Mouse (Mus musculus) hindbrain, embryonic 11.5 days (tissue): ENCODE results near the gene Schip1. TPM values are rescaled to one million over a fixed set of nuclear protein-coding genes. Genes with fewer than 3 reads are reported as not detected.

Experiments
- ATAC-seq: fragments of 200-750 bp; cut with Nextera tagmentation; 2 replicates; pipeline ENCODE4 v1.8.0; 2017; ENCODE audit warnings: mild to moderate bottlenecking, moderate TSS enrichment, moderate library complexity; ENCODE audit not compliant: low FRiP score
- DNase-seq: peaks from one replicate; pipeline ENCODE4 v3.0.0-alpha.2; 2015; ENCODE audit warnings: low spot score
- H3K27ac ChIP-seq: fragments of 300-500 bp; sonication (generic); 2 replicates; pipeline ENCODE4 v1.5.1; 2014; ENCODE audit warnings: mild to moderate bottlenecking, low read depth, low read length
- H3K27me3 ChIP-seq: fragments of 300-500 bp; sonication (generic); 2 replicates; pipeline ENCODE4 v1.6.1; 2014; ENCODE audit warnings: mild to moderate bottlenecking, low read length, moderate library complexity, mixed read lengths; ENCODE audit not compliant: control insufficient read depth, insufficient read depth
- H3K36me3 ChIP-seq: fragments of 300-500 bp; sonication (generic); 2 replicates; pipeline ENCODE4 v1.6.1; 2014; ENCODE audit warnings: mild to moderate bottlenecking, low read length, moderate library complexity, mixed read lengths; ENCODE audit not compliant: control insufficient read depth, insufficient read depth
- H3K4me1 ChIP-seq: fragments of 300-500 bp; sonication (generic); replicated peaks from 2 replicates; pipeline ENCODE4 v1.6.1; 2014; ENCODE audit warnings: low read length, mixed read lengths; ENCODE audit not compliant: control insufficient read depth, insufficient read depth
- H3K4me2 ChIP-seq: fragments of 300-500 bp; sonication (generic); replicated peaks from 2 replicates; pipeline ENCODE4 v1.6.1; 2014; ENCODE audit warnings: mild to moderate bottlenecking, low read depth, low read length
- H3K4me3 ChIP-seq: fragments of 300-500 bp; sonication (generic); 2 replicates; pipeline ENCODE4 v1.5.1; 2014; ENCODE audit warnings: low read depth, low read length
- H3K9ac ChIP-seq: fragments of 300-500 bp; sonication (generic); 2 replicates; pipeline ENCODE4 v1.6.1; 2014; ENCODE audit warnings: low read depth, low read length
- H3K9me3 ChIP-seq: fragments of 300-500 bp; sonication (generic); 2 replicates; pipeline ENCODE4 v1.6.1; 2016; ENCODE audit warnings: low read length; ENCODE audit not compliant: control insufficient read depth
- WGBS: fragments of 180-500 bp; shearing (Covaris S2); extraction: QIAGEN DNeasy Blood & Tissue Kit; methylation state at CpG from one replicate; pipeline ENCODE4 v1.1.7; 2014; 5-methylcytosine and 5-hydroxymethylcytosine counted together
- polyA plus RNA-seq: library from polyadenylated mRNA; unstranded; fragments of >200 nt; fragmentation: Nextera tagmentation; extraction: Ambion mirVana; gene quantifications from 2 replicates; pipeline ENCODE4 v1.2.1, GENCODE M21; 2014

The Schip1 gene
- polyA plus RNA-seq, 1 experiment from 2014 or later, result 115 TPM

- WGBS, result 64% methylated on average over 7 of the region's 7 CpGs
- no peaks in the 10 kb centered on the region for H3K36me3 ChIP-seq
These were observed 335.5 kb downstream of the Schip1 start for GRCm38 (mm10) chr3:68400121-68400520.

GRCm38 (mm10) chr3:68403343-68403742, 338.7 kb downstream of the Schip1 start:
- no peak for ATAC-seq

More at GRCm38 (mm10) chr3:68400121-68400520, 335.5 kb downstream of the Schip1 start:
- Histone ChIP-seq H3K9me3 (no peaks in the 10 kb centered on the region), H3K27me3 (no peaks in the 10 kb centered on the region), H3K9ac (no peak overlapping the region), H3K4me2 (no peak overlapping the region), H3K4me1 (no peaks in the 10 kb centered on the region), H3K27ac (no peak overlapping the region), H3K4me3 (no peak overlapping the region)
- ATAC-seq (no peak), DNase-seq (no peak)

GRCm38 (mm10) chr3:68403783-68404217, 339.2 kb downstream of the Schip1 start:
- H3K4me1 ChIP-seq, result no peaks in the 10 kb centered on the region
- no peak overlapping the region for H3K4me3 ChIP-seq
- no peaks in the 10 kb centered on the region for H3K27me3 ChIP-seq
- no peak overlapping the region for H3K4me2 ChIP-seq
- DNase-seq (no peak), ATAC-seq (no peak)
- no peak overlapping the region for H3K9ac ChIP-seq
- no peaks in the 10 kb centered on the region for H3K36me3 ChIP-seq
- H3K27ac ChIP-seq, result no peak overlapping the region
- WGBS, result 91% methylated on average over 2 of the region's 2 CpGs
- no peaks in the 10 kb centered on the region for H3K9me3 ChIP-seq

More at GRCm38 (mm10) chr3:68403343-68403742, 338.7 kb downstream of the Schip1 start:
- H3K4me2 ChIP-seq, result no peak overlapping the region
- H3K4me3 ChIP-seq, result no peak overlapping the region
- DNase-seq, result no peak
- H3K4me1 ChIP-seq, result no peaks in the 10 kb centered on the region
- H3K9me3 ChIP-seq, result no peaks in the 10 kb centered on the region
- no peaks in the 10 kb centered on the region for H3K36me3 ChIP-seq
- no peak overlapping the region for H3K9ac ChIP-seq
- no peaks in the 10 kb centered on the region for H3K27me3 ChIP-seq
- no peak overlapping the region for H3K27ac ChIP-seq
- WGBS, result 76% methylated on average over 4 of the region's 4 CpGs

- 69% methylated on average over 5 of the region's 5 CpGs for WGBS
- no peak overlapping the region for H3K9ac ChIP-seq
- H3K4me1 ChIP-seq, result no peaks in the 10 kb centered on the region
- no peaks in the 10 kb centered on the region for H3K9me3 ChIP-seq
- no peak overlapping the region for H3K27ac ChIP-seq
- no peaks in the 10 kb centered on the region for H3K27me3 ChIP-seq
- no peak overlapping the region for H3K4me3 ChIP-seq
- ATAC-seq, result no peak
- H3K36me3 ChIP-seq, result no peaks in the 10 kb centered on the region
- no peak for DNase-seq
- H3K4me2 ChIP-seq, result no peak overlapping the region
These were observed 341.1 kb downstream of the Schip1 start for GRCm38 (mm10) chr3:68405724-68406123.

- no peaks in the 10 kb centered on the region for H3K36me3 ChIP-seq
- H3K4me1 ChIP-seq, result no peaks in the 10 kb centered on the region
- H3K9me3 ChIP-seq, result no peaks in the 10 kb centered on the region
- no peak overlapping the region for H3K27ac ChIP-seq
- H3K27me3 ChIP-seq, result no peaks in the 10 kb centered on the region
- no peak for ATAC-seq
- H3K4me2 ChIP-seq, result no peak overlapping the region
- DNase-seq, result no peak
- no peak overlapping the region for H3K9ac ChIP-seq
- 81% methylated on average over 3 of the region's 3 CpGs for WGBS
- H3K4me3 ChIP-seq, result no peak overlapping the region
These were observed 347.7 kb downstream of the Schip1 start for GRCm38 (mm10) chr3:68412262-68412661.

- Histone ChIP-seq H3K36me3 (no peaks in the 10 kb centered on the region), H3K27me3 (no peaks in the 10 kb centered on the region), H3K4me3 (no peak overlapping the region), H3K9ac (no peak overlapping the region), H3K27ac (no peak overlapping the region), H3K9me3 (no peaks in the 10 kb centered on the region), H3K4me2 (no peak overlapping the region), H3K4me1 (no peaks in the 10 kb centered on the region)
- DNase-seq (no peak), ATAC-seq (no peak)
- 83% methylated on average over 4 of the region's 4 CpGs for WGBS
These were observed 355.2 kb downstream of the Schip1 start for GRCm38 (mm10) chr3:68419792-68420191.

DNA sequence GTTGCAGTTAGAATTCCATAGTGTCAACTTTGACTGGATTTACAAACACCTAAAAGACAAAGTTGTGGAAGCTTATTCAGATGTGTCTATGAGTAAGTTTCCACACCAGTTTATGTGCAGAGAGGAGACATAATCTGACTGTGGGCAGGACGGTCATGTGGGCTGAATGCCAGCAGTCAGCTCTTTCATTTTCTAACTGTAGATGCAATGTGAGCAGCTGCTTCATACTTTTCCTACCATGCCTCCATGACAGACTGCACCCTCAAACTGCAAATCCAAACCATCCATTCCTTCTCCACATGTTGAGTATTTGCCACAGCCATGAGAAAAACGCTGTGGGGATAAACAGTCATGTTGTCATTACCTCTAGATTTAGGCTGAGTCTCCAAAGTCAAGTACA, 356.3 kb downstream of the Schip1 start:
- Histone ChIP-seq H3K27ac (no peak overlapping the region), H3K9me3 (no peaks in the 10 kb centered on the region), H3K4me1 (no peaks in the 10 kb centered on the region), H3K36me3 (no peaks in the 10 kb centered on the region), H3K4me3 (no peak overlapping the region), H3K4me2 (no peak overlapping the region), H3K27me3 (no peaks in the 10 kb centered on the region), H3K9ac (no peak overlapping the region)
- WGBS, result 90% methylated on average over 2 of the region's 2 CpGs
- ATAC-seq, result no peak
- no peak for DNase-seq

- H3K9me3 ChIP-seq, result no peaks in the 10 kb centered on the region
- no peaks in the 10 kb centered on the region for H3K27me3 ChIP-seq
- H3K27ac ChIP-seq, result no peak overlapping the region
- no peak for DNase-seq
- no peak overlapping the region for H3K9ac ChIP-seq
- 83% methylated on average over 2 of the region's 2 CpGs for WGBS
- H3K4me2 ChIP-seq, result no peak overlapping the region
- no peaks in the 10 kb centered on the region for H3K36me3 ChIP-seq
- no peaks in the 10 kb centered on the region for H3K4me1 ChIP-seq
- ATAC-seq, result no peak
- no peak overlapping the region for H3K4me3 ChIP-seq
These were observed 357.2 kb downstream of the Schip1 start for GRCm38 (mm10) chr3:68421849-68422248.

DNA sequence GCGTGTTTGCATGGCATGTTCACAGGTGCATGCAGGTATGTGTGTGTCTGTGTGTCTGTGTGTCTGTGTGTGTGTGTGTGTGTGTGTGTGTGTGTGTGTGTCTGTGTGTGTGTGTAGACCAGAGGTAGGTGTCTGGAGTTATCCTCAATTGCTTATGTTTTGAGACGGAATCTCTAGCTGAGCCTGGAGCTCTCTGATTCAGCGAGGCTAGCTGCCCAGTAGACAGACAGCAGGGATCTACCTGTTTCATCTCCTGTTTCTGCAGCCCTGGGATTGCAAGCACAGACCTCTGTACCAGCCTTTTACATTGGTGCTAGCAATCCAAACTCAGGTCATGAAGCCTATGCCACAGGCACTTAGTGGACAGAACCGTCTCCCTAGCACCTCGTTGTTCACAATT, 363.5 kb downstream of the Schip1 start:
- Histone ChIP-seq H3K27ac (no peak overlapping the region), H3K4me3 (no peak overlapping the region), H3K4me1 (no peaks in the 10 kb centered on the region), H3K27me3 (no peaks in the 10 kb centered on the region), H3K9me3 (no peaks in the 10 kb centered on the region), H3K9ac (no peak overlapping the region), H3K4me2 (no peak overlapping the region), H3K36me3 (no peaks in the 10 kb centered on the region)
- ATAC-seq, result no peak
- 92% methylated on average over 5 of the region's 5 CpGs for WGBS
- DNase-seq, result no peak
